Mouse (Mus musculus) layer of hippocampus, postnatal 14 days (tissue): ENCODE measurements at regions not wholly inside any gene's neighbourhood (a gene's known extent, or its start where the extent isn't known, plus 50 kb on each side); places are given as distances from the start of the nearest gene placed in this dataset.
A peak's percentile ranks its signal among the peaks of the same experiment; 100 is the strongest.

ENCODE experiments used
- DNase-seq, 2 experiments: peaks; one replicate each; pipeline ENCODE4 v3.0.0; 2021 to 2022; ENCODE audit warnings: low spot score in 2 of 2, mixed read lengths in 1 of 2

DNA sequence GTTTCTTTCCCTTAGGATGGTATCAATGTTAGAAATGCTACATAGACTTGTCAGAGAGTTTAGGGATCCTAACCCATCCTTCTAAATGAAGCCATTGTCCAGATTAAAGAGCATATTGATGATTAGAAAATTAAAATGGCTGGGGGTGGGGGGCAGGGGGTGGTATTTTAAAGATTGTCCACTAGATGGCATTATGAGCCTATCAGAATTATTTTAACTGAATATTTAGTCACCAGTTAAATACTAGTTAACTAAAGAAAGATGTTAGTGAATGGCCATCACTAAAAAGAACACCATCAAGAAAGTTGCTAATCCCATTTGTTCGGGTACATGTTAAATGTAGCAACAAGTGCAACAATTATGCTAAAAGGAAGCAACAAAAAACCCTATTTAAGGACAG is 1909.6 kb upstream of the 5930422O12Rik start:
- DNase-seq: no peak

- no peak for DNase-seq
Measured at GRCm38 (mm10) chr8:31520991-31521448, 1907.5 kb upstream of the 5930422O12Rik start.

- DNase-seq: no peak
Measured at GRCm38 (mm10) chr8:31525071-31525470, 1903.4 kb upstream of the 5930422O12Rik start.

DNA sequence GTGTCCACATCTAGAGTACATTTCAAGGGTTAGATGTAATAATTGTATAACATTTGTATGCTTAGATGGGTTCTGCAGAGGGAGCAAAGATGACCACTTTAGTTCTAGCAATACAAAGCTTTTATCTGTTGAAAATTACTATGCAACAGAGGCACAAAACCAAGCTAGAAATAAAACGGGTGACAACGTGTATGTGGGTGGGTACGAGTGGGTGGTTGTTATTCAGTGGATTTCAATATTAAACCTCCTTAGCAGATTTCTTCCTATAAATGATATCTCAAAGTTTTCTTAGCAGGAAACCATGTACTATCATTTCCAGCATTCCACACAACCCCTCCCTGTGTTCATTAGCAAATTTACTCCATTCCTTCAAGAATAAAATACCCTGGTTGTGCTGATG is 1889.3 kb upstream of the 5930422O12Rik start:
- DNase-seq: peak in 1 of 2 experiments; percentile 28

- no peak for DNase-seq
Measured at GRCm38 (mm10) chr8:31541646-31542045, 1886.9 kb upstream of the 5930422O12Rik start.

- no peak for DNase-seq
Measured at GRCm38 (mm10) chr8:31574136-31574535, 1854.4 kb upstream of the 5930422O12Rik start.

DNA sequence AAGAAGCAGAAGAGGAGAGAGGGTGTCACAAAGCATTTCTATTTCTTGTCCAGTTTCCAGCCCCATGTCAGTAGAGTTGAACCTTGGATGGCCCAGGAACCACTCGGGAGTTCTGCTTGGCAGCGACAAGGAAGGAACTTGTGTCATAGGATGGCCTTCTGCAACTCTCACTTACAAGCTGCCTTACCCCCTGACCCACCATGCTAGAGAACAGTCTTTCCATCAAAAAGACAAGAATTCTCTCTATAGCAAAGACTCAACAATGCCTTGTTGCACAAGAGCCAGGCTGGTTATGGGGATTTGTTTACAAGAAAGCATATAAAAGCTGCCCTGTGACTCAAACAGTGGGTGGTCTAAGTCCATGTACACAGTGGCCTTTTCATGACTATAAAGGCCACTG is 1852.4 kb upstream of the 5930422O12Rik start:
- no peak for DNase-seq

DNA sequence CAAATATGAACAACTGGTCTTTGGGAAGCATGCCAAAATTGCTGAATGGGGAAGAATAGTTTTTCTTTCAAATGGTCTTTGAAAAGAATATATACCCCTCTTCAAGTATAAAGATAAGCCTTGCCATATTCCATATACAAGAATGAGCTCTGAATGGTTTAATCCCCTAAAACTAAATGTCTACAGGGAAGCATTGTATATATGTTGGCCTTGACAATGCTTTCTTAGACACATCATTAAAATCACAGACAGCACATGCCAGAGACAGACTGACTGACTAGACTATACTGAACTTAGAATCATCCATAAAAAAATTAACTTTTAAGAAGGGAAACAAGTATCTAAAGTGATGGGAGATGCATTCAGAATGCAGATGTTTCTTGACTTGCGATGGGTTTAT is 1843.8 kb upstream of the 5930422O12Rik start:
- no peak for DNase-seq

DNA sequence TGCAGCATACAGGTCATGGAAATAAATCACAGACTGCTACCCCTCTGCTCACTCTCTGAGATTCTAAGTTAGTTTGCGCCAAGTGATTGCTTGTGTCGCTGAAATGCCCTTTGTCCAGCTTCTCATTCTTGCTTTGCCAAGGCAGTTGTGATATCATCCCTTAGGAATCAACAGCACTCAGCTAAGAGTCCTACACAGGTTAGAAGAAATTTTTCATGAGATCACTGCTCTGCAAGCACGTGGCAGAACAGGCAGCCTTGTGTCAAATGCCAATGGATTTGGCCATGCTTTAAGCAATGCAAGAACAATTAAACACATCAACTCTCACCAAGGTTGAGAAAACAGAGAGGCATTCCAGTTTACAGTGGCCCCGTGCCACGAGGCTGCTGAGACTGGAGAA is 1829.0 kb upstream of the 5930422O12Rik start:
- no peak for DNase-seq

- no peak for DNase-seq
Measured at GRCm38 (mm10) chr8:31600979-31601378, 1827.5 kb upstream of the 5930422O12Rik start.

DNA sequence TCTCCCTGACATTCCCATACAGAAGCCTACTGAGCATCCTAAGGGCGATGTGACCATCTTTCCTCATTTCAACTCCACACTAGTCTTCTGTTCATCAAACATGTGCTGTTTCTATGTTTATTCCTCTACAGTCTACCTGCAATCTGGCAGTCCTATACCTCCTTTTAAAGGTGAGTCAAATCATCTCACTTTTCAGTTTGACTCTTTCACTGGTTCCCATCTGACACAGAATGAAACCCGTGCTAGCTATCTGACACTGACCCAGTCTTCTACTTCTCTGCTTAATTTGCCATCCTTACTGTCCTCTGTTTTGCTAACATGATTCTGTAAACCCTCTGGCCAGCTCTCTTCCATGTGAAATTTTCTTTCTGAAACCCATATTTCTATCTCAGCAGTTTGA is 1812.0 kb upstream of the 5930422O12Rik start:
- no peak for DNase-seq

GRCm38 (mm10) chr8:31627708-31628107 is 1800.8 kb upstream of the 5930422O12Rik start:
- no peak for DNase-seq

DNA sequence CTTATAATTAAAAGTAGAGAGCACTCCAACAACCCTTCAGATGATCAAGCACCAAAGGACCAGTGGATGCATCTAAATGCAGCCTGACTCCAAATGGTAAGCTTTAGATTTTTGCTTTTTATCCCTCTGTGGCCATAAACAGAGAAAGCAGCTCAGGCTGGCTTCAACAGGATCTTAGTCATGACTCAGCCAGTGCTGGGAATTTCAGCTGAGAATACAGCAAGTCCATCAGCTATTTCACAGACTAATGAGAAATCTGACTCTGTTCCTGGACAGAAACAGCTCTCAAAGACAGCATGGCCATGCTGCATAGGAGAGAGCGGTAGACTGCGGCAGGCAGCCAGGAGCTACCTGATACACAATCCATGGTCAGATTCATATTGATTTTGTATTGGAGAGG is 1800.4 kb upstream of the 5930422O12Rik start:
- DNase-seq: no peak

DNA sequence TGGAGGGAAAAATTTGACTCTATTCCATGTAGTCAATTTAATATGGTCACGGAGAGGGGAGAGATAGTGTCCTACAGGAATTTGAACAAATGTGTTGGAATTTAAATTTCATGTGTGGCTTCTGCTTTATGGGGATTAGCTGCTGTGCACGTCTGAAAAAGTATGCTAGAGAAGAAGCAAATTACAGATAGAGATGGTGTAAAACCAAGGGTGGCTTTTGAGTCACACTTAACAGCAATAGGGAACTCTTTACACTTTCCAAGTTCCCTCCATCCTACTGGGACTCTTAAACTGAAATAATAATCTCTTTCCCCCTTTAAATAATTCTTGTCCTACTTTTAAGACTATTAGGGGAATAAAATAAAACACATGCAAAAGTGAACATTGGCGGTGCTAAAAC is 1790.1 kb upstream of the 5930422O12Rik start:
- no peak for DNase-seq

DNA sequence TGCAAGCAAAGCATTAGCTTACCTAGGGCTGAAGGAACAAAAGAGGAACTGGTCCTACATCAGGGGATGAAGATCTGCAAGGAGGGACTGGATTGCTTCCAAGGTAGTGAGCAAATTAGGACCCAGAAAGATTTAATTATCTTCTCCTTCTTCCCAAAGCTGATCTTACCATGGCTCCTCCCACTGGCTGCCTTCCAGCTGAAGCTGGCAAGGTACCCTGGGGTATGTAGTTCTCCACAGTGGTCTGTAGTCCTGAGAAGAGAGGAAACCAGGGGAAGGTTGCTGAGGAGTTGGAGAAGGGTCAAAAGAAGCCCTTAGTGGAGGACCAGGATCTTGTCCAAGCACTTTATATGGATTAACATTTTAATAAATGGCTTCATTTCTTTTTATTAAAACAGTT is 1764.8 kb upstream of the 5930422O12Rik start:
- DNase-seq: no peak

GRCm38 (mm10) chr8:31665485-31665884 is 1763.0 kb upstream of the 5930422O12Rik start:
- no peak for DNase-seq

DNA sequence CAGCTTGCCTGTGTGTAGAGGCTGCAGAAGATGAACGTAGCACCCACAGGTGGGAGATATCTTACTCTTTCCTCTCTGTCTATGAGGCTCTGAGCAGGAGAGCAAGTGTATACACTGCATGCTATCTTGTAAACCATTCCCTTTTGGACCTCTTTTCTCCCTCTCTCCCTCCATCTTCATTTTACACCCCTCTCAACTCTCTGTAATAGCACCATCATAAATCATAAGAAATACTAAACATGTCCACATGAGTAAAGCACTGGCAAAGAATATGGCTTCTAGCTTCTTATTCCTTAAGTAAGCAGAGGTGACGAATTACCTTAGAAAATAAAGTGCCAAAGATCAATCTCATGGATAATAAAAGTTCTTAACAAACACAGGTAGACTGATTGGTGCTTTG is 1724.3 kb upstream of the 5930422O12Rik start:
- DNase-seq: no peak

DNA sequence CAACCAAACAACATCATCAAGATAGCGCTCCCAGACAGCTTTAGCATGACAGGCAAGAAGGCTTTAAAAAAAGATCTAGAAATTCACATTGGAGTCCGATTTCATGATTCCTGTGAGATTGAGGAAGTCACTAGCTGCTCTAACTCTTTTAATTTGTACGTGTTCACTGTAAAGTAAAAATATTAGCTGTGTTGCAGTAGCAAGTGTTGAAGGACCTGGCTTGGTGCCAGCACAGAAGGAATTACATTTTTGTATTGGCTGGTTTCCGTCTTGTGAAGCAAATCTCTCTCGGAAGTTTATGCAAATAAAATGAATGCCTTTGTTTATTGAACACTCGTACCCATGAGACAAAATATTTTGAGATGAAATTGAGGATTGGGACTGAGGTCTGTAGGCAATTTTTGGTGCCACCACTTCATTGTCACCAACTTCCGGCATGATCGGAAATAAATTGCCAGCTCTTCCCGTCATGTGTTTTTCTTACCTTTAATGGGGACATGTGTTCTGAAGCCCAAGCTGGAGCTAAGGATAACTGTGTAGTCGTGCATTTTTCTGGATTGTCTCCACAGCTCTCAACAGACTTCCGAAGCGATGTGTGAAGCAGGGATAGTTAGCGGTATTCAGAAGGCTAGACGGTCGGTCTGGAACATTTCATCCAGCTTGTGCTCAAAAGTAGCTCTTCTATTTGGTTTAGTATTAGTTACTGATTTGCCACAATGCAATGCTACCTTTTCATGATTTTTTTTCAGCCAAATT is 1715.0 kb upstream of the 5930422O12Rik start:
- DNase-seq: peak; percentile 16 to 20

GRCm38 (mm10) chr8:31714077-31714458 is 1714.4 kb upstream of the 5930422O12Rik start:
- peak in 1 of 2 experiments; percentile 15 for DNase-seq

DNA sequence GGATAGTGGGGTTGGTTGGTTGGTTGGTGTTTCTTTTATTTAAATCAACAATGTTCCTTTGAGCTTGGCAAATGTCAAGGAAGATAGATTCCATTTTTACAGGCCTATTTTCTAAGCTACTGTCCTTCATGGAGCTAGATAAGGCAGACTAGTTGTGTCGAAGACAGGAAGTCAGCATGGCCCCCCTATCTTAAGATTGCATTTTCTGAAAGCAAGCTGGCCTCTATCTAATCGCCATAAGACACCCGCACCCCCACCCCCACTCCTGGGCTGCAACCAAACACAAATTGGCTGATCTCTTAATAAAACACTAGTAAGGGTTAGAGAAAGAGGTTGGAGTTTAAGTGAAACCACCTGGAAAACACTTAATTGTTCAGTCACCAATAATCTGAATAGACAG is 1708.5 kb upstream of the 5930422O12Rik start:
- DNase-seq: no peak

- DNase-seq: no peak
Measured at GRCm38 (mm10) chr8:31720585-31720984, 1707.9 kb upstream of the 5930422O12Rik start.

GRCm38 (mm10) chr8:31725430-31725829 is 1703.1 kb upstream of the 5930422O12Rik start:
- no peak for DNase-seq

DNA sequence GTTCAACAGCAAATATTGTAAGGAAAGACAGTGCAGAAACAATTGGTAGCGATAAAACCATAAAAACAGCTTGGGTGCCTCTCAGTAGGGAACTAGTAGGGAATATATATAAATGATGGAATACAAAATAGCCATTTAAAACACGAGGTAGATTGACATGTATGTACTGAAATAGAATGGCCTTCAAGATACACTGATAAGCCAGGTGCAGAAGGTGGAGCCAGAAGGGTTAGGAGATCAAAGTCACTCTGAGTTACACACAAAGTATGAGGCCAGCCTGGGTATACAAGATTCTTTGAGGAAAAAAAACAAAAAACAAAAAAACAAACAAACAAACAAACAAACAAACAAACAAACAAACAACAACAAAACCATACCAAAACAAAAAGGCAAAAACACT is 1692.9 kb upstream of the 5930422O12Rik start:
- no peak for DNase-seq
